Mouse (Mus musculus) left cerebral cortex, postnatal 10 days (tissue): ENCODE measurements at regions not wholly inside any gene's neighbourhood (a gene's known extent, or its start where the extent isn't known, plus 50 kb on each side); places are given as distances from the start of the nearest gene placed in this dataset.

Source experiments
- DNase-seq, 2 experiments: peaks; one replicate each; pipeline ENCODE4 v3.0.0; 2021 to 2022; ENCODE audit warnings: low spot score in 2 of 2, mixed read lengths in 1 of 2; ENCODE audit errors: extremely low spot score in 1 of 2
- intact Hi-C: fragments of 180-260 bp; cut with DNase I; formaldehyde crosslinking; loops from one replicate; pipeline ENCODE4 v1.15.1; 2025

DNA sequence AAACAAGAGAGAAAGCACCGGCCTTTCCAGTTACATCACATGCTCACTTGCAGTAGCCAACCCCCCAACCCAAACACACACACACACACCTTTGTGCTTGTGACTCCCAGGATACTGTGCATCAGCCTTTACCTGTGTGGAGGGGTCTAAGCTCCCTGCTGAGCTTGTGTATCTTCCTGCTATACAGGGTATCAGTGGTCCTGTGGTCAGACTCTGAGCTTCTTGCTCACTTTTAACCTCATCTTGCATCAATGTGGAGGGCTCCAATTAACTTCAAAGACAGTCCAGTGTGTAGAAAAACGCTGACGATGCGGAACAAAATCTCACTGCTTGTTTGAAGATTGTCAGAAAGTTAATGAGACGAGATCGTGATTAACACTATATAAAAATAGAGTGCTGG, 71.4 kb upstream of the Gypa start:
- intact Hi-C loops = no loop called here
- no peak for DNase-seq

DNA sequence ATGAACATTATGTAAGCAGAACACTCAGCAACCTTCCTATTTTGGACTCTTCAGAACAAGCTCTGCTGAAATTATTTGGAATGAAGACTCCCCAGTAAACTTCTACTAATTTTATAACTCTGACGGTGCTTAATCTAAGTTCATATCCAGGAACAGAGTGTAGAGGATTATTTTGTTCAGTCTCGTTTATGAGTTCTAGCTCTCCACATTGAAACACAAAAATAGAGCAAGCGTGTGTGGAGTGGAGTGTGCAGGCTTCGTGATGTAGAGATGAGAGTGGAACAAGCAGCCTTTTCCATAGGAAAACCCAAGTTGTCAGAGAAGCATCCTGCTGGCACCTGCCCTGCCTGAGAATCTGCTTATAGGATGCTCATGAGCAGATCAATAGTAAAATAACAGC, 77.5 kb upstream of the Gypa start:
- no peak for DNase-seq
- intact Hi-C loops = no loop called here

DNA sequence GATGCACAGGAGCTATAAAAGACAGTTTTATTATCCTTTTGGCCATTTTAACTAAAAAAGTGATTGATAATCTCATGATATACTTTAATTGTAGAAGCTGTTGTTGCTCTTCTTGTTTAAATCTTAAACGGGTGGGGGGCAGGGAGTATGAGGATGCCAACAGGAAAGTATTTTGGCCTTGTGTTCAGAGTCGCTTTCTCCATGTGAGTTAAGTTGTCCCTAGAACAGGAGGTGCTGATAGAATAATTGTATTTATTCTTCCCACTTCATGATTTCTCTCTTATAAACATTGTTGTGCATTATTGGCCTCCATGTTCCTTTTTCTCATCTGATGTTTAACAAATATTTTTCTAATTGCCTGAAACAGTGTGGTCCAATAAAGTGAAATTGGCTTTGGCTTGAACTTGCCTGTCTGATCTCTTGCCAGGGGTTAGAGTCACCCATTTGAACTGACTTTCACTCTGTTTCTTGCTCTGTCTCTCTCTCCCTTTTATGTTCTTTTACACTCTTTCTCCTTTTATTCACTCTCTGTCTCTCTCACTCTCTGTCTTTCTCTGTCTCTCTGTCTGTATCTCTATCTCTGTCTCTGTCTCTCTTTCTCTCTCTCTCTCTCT, 93.9 kb upstream of the Gypa start:
- intact Hi-C loops = no loop called here
- no peak for DNase-seq

DNA sequence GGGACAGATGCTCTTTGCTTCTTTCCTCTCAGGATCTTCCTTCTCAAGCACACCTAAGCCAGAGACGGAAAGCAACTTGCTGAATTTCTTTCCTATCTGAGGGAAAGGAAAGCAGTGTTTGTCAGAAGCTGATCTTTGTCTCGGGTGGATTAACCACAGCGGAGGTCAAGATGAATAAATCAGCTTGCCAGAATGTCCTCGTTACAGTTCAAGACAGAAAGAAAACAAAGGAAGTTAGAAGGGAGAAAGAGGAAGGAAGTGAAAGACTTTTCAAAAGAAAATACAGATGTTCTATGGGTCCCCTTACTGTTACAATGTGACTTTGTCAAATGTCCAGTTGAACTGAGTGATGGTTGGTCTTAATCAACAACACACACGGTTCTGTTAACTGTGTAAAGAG, 98.6 kb upstream of the Gypa start:
- intact Hi-C loops = no loop called here

DNA sequence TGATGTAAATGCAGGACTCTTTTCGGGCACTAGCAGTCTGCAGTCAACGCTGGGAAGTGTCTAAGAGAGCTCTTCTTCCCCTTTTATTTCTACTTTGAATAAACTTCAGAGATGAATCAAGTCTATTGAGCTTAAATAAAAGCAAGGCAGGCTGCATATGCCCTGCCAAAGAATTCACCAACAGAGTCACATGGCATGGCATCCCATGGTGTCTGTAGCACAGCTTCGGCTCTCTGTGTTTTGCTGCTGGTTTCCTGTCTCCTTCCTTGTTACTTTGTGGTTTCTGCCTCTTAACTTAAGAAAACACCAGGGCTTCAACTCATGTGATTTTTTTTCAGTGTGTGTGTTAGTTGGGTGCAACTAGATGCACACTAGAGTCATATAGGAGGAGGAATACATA, 100.5 kb upstream of the Gypa start:
- intact Hi-C loops = no loop called here
- no peak for DNase-seq

More for the DNA sequence above, 98.6 kb upstream of the Gypa start:
- DNase-seq = no peak

DNA sequence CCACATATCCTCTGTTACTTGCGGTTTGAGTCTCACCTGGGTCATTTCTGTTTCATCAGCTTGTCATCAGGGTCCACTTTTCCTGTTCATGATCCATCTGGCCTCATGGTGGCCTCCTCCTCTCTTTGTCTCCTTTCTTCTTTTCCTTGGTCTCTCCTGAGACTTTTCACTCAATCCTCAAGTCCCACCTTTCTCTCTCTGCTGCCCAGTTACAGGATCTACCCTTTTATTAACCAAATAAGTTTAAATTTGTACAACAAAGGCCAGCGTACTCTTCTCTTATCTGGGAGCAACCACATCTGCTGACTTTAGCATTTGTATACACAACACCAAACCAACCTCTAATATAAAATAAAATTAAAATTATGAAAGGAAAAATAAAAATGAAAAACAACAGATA, 124.4 kb upstream of the Gypa start:
- intact Hi-C loops = no loop called here
- no peak for DNase-seq

DNA sequence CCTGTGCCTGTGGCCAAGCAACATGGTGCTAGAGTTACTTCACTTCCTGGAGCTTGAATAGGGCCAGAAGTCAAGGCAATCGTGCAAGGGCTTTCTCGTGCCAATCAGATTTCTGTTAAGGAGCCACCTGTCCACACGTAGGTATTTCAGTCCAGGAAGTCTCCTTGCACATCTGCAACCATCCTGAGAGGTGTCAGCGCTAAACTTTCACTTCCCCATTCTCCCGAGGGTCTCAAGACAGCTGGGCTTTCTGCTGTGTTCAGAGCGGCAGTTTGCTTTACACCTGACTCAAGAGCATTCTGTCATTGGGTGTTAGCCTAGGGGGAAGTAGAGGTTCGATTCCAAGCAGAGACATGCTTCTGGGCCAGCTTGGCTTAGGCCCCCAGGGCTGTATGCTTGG, 129.5 kb upstream of the Gypa start:
- intact Hi-C loops = no loop called here
- no peak for DNase-seq

DNA sequence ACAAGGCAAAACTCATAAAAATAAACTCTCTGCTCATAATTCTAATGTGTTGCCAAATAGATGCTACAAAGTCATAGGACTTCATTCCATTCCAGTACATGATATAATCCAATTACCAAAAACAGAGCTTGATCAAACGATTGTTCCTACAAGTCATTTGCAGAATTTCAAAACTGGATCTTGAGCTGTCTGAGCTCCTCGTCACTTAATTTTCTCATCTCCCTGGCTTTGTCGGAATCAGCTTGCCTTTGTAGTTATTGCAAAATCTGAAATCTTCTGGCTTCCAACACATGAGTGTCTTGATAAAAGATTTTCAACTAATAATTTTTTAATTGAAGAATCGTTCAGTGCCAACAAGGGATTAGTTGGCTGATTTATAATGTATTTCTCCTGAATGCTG, 150.3 kb upstream of the Gypa start:
- intact Hi-C loops = no loop called here
- no peak for DNase-seq

DNA sequence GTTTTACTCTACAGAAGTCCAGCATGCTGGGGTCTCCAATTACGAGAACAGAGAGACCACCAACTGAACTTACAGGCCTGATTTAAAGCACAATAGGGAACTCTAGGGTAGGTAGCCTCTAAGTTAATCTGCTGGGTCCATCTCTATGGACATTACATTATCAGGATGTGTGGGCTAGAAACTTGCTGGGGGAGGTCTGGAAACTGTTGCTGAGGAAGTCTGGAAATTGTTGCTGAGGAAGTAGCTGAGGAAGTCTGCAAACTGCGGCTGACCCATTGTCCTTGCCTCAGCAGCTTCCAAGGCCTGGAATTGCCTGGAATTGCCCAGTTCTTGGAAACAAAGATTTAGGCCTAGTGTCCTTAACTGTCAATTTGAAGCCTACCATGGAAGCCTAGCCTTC, 155.7 kb upstream of the Gypa start:
- DNase-seq = no peak
- intact Hi-C loops = no loop called here

DNA sequence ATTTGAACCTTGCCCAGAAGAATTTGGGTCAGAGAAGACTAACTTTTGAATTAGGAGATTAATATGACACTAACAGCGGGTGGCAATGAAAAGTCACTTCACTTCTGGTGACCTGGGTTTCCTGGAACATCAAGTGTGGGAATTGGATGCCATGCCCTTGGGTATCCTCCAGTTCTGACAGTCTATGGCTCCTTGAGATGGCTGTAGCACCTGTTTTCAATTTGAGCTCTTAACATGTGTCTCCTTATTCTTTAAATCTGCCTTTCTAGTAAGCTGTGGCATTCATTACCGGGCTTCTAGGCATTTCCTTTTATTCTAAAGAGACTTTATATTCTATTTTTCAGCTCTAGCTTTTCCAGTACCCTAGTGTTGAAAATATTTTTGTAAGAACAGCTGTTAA, 164.9 kb upstream of the Gypa start:
- DNase-seq = no peak
- intact Hi-C loops = no loop called here

DNA sequence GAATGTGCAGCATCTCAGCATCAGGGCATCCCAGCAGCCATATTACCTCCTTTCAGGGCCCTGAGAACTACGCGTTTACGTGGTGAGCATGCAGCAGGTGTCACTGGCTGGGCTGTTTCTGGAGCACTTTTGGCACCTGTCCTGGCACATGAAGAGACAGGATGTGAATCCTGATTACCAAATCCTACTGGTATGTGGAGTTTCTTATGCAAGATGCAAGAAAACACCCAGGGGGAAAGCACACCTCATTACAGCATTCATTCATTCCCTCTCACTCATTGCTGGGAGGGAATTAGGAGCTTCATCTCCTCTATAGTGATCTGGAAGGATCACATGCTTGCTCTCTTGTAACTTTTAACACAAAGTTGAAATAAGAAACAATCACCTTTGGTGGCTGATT, 167.7 kb upstream of the Gypa start:
- intact Hi-C loops = no loop called here
- no peak for DNase-seq

DNA sequence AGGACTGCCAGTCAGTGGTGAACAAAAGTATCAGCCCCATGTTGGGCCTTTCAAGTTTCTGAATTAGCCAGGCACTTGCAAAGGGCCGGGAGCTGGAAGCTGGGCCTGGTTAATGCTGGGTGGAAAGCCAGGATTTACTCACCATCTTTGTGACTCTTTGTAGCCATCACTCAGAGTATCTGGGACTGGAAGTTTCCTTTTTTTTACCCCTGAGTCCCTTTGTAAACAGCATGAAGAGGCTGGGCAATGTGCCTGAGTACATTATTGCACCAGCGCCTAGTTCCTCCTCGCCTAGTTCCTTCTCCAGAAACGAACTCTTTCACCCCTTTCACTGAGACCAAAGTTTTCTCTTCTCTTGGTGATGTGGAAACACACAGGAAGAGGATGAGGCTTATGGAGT, 168.4 kb upstream of the Gypa start:
- intact Hi-C loops = no loop called here
- peak in 1 of 2 experiments; percentile 15 for DNase-seq

DNA sequence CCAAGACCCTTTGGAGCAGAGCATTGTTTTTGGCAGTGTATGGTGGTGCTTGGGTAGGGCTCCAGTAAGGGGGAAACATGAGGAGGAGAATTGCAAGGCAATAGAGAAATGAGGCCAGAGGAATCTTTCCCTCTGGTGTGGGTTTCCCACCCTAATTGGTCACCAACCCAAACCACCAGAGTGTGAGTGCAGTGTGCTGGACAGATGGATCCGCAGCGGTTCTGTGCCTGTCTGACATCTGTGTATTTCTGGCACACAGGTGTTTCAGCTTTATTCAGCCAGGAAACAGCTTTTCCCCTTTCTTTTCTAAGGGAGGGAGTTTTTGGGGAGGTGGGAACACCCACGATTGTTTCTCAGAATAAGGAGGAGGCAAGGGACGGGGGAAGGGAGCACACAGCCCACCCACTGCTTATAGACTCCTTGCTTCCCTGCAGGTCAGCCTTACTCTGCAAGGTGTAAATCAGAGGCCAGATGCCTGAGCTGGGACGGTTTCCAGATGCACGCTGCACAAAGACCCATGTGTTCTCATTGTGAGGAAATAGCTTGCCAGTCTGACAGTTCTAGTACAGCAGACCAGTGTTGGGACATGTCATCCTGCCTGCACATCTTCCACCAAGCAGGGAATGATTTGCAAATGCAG, 175.2 kb upstream of the Gypa start:
- intact Hi-C loops = no loop called here
- DNase-seq = peak in 1 of 2 experiments; percentile 18

DNA sequence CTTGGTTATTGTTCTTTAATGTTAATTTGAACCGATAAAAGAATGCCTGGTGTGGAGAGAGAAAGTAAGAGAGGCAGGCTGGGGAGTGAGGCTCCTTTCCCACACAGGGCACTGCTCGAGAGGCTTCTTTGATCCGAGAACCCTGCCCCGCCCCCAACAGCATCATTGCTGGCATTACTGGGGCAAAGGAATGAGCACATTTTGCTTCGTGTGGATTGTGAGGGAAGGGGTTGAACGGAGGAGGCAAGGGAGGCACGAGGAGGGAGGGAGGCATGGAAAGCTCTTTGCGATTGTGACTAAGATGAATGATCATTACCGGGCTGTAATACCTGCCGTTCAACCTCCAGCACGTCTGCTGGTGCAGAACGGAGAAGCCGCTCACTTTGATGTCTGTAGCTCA, 178.2 kb upstream of the Gypa start:
- DNase-seq = peak; percentile 10 to 66
- intact Hi-C loops = no loop called here

DNA sequence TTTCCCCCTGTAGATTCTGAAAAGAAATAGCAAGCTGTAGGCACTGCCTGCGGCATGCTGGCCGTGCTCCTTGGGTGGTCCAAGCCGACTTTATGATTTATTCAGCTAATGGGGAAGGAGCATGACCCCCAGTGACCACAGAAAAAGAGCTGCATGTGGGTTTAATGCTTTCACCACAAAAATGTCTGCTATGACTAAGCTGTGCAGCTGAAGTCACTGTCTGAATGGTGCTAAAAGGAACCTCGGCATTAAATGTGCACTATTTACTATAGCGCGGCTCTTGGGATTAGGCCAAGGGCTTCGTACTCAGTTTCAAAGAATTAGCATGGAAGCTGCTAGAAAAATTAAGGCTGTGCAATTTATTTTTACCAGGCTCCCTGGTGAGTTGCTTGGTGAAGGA, 178.8 kb upstream of the Gypa start:
- intact Hi-C loops = no loop called here

DNA sequence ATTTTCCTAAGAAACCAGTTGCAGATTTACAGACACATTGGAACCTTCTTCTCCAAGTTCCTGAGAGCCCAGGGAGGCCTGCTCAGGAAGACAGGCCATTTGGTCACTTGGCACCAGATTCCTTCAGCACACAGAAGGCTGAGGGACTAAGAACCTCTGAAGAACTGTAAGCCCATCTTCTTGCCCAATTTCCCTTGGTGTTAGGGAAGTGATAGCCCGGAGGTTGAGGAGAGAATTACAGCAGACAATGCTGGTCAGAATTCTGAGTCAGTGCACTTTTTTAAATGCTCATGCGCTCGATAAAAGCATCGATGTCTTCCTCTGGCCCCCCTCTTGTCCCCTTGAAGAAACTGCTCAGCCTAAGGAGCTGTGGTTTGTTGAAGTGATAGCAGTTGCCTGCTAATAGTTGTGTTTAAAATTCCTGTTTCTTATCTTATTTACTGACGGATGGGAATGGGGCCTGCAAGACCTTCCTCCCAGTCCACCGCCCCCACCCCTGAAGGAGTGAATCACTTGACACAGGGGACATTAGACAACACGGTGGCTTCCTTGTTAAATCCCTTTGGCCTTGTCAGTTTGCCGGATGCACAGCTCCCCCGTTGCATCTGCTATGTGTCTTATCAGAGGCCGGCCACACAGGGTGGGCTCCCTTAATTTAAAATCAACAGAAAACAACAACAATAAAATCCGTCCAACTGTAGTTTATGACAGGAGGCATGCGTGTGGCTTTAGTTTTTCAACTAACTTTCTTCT, 179.5 kb upstream of the Gypa start:
- no peak for DNase-seq
- intact Hi-C loops = no loop called here

More for the DNA sequence above, 178.8 kb upstream of the Gypa start:
- DNase-seq = peak in 1 of 2 experiments; percentile 8

DNA sequence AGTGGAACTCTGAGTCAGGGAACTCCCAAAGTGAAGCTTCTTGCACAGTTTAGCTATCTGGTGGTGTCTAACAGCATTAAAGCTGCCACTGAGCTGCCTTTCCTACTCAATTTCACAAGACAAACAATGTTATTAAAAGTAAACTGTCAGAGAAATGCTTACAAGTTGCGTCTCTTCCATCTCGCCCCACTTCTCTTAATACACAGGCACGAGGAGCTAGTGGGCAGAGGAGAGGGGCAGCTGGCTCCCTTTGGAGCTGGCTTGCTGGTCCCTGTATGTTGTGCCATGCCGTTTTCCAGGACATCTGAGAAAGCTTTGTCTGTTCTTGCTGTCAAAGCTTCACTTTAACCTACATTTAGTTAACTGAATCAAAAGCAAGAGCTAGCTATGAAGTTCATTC, 185.8 kb upstream of the Gypa start:
- intact Hi-C loops = no loop called here
- no peak for DNase-seq

DNA sequence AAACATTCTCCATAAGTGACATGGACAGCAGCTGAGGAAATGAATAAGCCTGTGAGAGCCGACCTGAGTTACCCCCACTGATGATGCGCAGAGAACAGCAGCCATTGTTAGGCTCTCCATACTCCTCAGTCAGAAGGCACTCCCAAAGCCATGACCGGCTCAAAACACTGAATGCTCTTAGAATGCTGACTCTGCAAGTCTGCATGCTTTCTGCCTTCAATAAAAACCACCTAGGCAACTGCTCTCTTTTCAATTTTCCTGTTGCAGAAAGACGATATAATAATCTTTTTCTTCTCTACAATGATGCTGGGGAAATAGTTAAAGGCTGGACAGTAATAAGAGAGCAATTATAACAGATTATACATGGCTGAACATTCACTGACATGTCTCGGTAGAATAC, 195.0 kb upstream of the Gypa start:
- no peak for DNase-seq
- intact Hi-C loops = no loop called here

DNA sequence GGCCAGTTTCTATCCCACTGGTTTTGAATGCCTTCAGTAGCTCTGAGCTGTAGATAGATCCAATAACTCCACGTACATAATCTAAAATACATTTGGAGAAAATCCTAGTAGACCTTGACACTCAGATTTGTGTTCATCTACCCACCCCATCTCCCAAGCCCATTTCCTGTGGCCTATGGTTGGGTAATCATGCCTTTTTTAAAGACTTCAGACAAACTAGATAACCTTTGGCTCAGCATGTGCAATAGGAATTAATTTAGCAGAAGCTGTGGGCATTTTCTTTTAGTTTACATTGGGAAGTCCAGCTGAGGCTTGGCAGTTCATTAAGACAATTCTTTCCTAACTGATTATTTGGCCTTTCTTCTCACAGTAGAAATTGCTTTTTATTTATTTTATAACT, 203.3 kb upstream of the Gypa start:
- intact Hi-C loops = no loop called here
- no peak for DNase-seq

DNA sequence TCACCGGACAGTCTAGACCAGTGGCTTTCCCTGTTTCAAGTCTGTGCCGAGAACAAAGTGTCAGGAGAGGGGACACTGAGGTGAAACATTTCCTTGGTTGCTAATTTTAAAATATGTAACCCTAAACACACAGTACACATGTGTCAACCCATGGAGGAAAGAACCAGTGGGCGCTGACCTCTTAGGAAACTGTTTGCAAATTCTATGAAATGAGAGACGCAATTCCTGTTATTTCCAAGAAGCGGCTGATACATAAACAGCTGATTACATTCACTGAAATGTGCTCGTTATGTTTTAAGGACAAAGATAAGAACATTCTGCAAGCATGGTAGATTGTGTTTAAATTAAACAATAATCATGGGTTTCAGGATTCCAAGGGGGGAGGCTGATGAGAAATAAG, 204.3 kb upstream of the Gypa start:
- intact Hi-C loops = no loop called here
- DNase-seq = no peak
